Mouse (Mus musculus): Measurements from ENCODE around the gene Actn4.

- peak; percentile 100 for TF ChIP-seq ZNF384 (IDR thresholded peaks at IDR 0.05; ENCODE audit: low read depth, low read length)
- TF ChIP-seq MAFK (IDR thresholded peaks at IDR 0.05; ENCODE audit: insufficient read depth, low read depth, low read length): peak; percentile 33; the same call in 1 of the 2 replicates
- TF ChIP-seq ZC3H11A (IDR thresholded peaks at IDR 0.05; ENCODE audit: borderline replicate concordance, low read depth, low read length): no peak
- no peak for TF ChIP-seq CHD2 (IDR thresholded peaks at IDR 0.05; ENCODE audit: low read depth, low read length)
Measured at GRCm38 (mm10) chr7:28981651-28982273, 19.6 kb upstream of the Actn4 start, which contains the start of the genes Eif3k and Map4k1.
